Mouse (Mus musculus) lung, postnatal 0 days (tissue): ENCODE results near the gene Bahcc1. TPM values are rescaled to one million over a fixed set of nuclear protein-coding genes. Genes with fewer than 3 reads are reported as not detected.
A peak's percentile ranks its signal among the peaks of the same experiment; 100 is the strongest.

Experiments
- ATAC-seq: fragments of 200-750 bp; cut with Nextera tagmentation; 2 replicates; pipeline ENCODE4 v1.8.0; 2017; ENCODE audit warnings: moderate library complexity
- DNase-seq: peaks from one replicate; pipeline ENCODE4 v3.0.0-alpha.2; 2016; ENCODE audit warnings: low spot score
- H3K27ac ChIP-seq: fragments of 300-500 bp; sonication (generic); 2 replicates; pipeline ENCODE4 v1.5.1; 2014; ENCODE audit warnings: antibody characterized with exemption, mild to moderate bottlenecking, low read length, mixed read lengths
- H3K27me3 ChIP-seq: fragments of 300-500 bp; sonication (generic); replicated peaks from 2 replicates; pipeline ENCODE4 v1.6.1; 2014; ENCODE audit warnings: low read length, mixed read lengths; ENCODE audit not compliant: insufficient read depth
- H3K36me3 ChIP-seq: fragments of 300-500 bp; sonication (generic); 2 replicates; pipeline ENCODE4 v1.6.1; 2014; ENCODE audit warnings: low read length, mixed read lengths; ENCODE audit not compliant: insufficient read depth
- H3K4me1 ChIP-seq: fragments of 300-500 bp; sonication (generic); 2 replicates; pipeline ENCODE4 v1.6.1; 2014; ENCODE audit warnings: antibody characterized with exemption, low read depth, low read length, mixed read lengths; ENCODE audit not compliant: insufficient read depth
- H3K4me2 ChIP-seq: fragments of 300-500 bp; sonication (generic); replicated peaks from 2 replicates; pipeline ENCODE4 v1.6.1; 2014; ENCODE audit warnings: low read depth, mild to moderate bottlenecking, low read length, moderate library complexity, mixed read lengths
- H3K4me3 ChIP-seq: fragments of 300-500 bp; sonication (generic); 2 replicates; pipeline ENCODE4 v1.5.1; 2014; ENCODE audit warnings: low read depth, low read length
- H3K9ac ChIP-seq: fragments of 300-500 bp; sonication (generic); replicated peaks from 2 replicates; pipeline ENCODE4 v1.6.1; 2014; ENCODE audit warnings: low read depth, mild to moderate bottlenecking
- H3K9me3 ChIP-seq: fragments of 300-500 bp; sonication (generic); 2 replicates; pipeline ENCODE4 v1.6.1; 2016; ENCODE audit warnings: low read length, mixed read lengths
- CTCF ChIP-seq: IDR thresholded peaks from 2 replicates; pipeline ENCODE4 v1.5.1; 2016; ENCODE audit warnings: antibody characterized with exemption, mild to moderate bottlenecking
- EP300 ChIP-seq: IDR thresholded peaks from 2 replicates; pipeline ENCODE4 v1.6.1; 2016; ENCODE audit warnings: antibody characterized with exemption, mild to moderate bottlenecking, control low read depth
- WGBS: fragments of 180-500 bp; shearing (Covaris S2); extraction: QIAGEN DNeasy Blood & Tissue Kit; methylation state at CpG from one replicate; pipeline ENCODE4 v1.1.7; 2014; 5-methylcytosine and 5-hydroxymethylcytosine counted together
- polyA plus RNA-seq: library from polyadenylated mRNA; unstranded; fragments of >200 nt; fragmentation: Nextera tagmentation; extraction: Ambion mirVana; gene quantifications from 2 replicates; pipeline ENCODE4 v1.2.1, GENCODE M21; 2015

Gene Bahcc1
- polyA plus RNA-seq, 1 experiment from 2014 or later = 6.6 TPM

DNA sequence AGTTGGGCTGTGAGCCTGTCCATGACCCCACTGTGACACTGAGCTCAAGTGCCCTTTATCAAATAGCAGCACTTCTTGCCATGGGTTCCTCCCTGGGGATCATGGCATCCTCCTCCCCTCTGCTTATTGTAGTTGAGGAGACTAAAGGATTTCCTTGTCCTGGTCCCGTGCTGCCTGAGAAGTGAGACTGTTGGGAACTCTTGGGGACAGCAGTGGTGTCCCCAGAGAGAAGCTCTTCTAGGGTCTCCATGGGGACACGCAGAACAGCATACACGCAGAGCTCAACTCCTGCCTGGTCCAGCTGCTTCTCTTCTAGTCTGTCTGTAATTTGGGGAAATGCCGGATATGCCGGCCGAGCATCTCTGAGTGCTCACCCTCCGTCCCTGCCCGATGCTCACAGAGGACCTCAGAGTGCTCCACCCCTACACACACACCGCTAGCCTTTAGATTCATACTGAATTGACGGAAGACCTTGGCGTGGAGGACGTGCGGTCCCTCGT is 33.6 kb downstream of the Bahcc1 start:
- Histone ChIP-seq H3K36me3 (no peaks in the 10 kb centered on the region), H3K9me3 (no peaks in the 10 kb centered on the region), H3K4me1 (peaks cover 16% of the 10 kb centered on the region), H3K4me3 (no peak overlapping the region), H3K27ac (no peak overlapping the region), H3K27me3 (no peaks in the 10 kb centered on the region), H3K9ac (no peak overlapping the region), H3K4me2 (no peak overlapping the region)
- 82% methylated on average over 14 of the region's 14 CpGs for WGBS
- ATAC-seq = no peak
- no peak for DNase-seq
- TF ChIP-seq CTCF (no peak), EP300 (no peak)

DNA sequence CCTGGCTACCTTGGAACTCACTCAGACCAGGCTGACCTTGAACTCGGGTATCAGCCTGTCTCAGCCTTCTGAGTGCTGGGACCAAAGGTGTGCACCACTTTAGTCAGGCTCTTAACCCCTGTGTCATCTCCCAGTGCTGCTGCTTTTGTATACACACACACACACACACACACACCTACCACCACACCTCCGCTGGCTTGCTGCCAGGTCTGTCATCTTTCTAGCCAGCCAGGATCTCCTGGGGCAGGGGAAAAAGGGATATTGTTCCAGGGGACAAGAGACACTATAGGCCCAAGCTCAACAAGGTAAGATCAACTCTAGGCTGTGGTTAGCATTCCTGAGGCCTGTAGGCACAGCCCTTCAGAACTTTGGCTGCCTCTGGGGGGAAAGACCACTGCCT is 34.5 kb downstream of the Bahcc1 start:
- TF ChIP-seq CTCF = no peak
- no peak for TF ChIP-seq EP300
- no peaks in the 10 kb centered on the region for H3K27me3 ChIP-seq
- H3K27ac ChIP-seq = no peak overlapping the region
- 68% methylated on average over 2 of the region's 2 CpGs for WGBS
- H3K4me3 ChIP-seq = no peak overlapping the region
- peaks cover 7% of the 10 kb centered on the region for H3K4me1 ChIP-seq
- DNase-seq (no peak), ATAC-seq (no peak)
- no peaks in the 10 kb centered on the region for H3K9me3 ChIP-seq
- H3K9ac ChIP-seq = no peak overlapping the region
- no peak overlapping the region for H3K4me2 ChIP-seq
- H3K36me3 ChIP-seq = no peaks in the 10 kb centered on the region

- no peak overlapping the region for H3K27ac ChIP-seq
- no peak overlapping the region for H3K9ac ChIP-seq
- H3K4me3 ChIP-seq = no peak overlapping the region
- H3K36me3 ChIP-seq = no peaks in the 10 kb centered on the region
- DNase-seq (no peak), ATAC-seq (no peak)
- no peaks in the 10 kb centered on the region for H3K27me3 ChIP-seq
- H3K4me2 ChIP-seq = no peak overlapping the region
- peaks cover 7% of the 10 kb centered on the region; the same call in 1 of the 2 replicates for H3K4me1 ChIP-seq
- 69% methylated on average over 2 of the region's 3 CpGs for WGBS
- TF ChIP-seq CTCF (no peak), EP300 (no peak)
- H3K9me3 ChIP-seq = no peaks in the 10 kb centered on the region
These were observed 34.9 kb downstream of the Bahcc1 start for GRCm38 (mm10) chr11:120267676-120268075.

DNA sequence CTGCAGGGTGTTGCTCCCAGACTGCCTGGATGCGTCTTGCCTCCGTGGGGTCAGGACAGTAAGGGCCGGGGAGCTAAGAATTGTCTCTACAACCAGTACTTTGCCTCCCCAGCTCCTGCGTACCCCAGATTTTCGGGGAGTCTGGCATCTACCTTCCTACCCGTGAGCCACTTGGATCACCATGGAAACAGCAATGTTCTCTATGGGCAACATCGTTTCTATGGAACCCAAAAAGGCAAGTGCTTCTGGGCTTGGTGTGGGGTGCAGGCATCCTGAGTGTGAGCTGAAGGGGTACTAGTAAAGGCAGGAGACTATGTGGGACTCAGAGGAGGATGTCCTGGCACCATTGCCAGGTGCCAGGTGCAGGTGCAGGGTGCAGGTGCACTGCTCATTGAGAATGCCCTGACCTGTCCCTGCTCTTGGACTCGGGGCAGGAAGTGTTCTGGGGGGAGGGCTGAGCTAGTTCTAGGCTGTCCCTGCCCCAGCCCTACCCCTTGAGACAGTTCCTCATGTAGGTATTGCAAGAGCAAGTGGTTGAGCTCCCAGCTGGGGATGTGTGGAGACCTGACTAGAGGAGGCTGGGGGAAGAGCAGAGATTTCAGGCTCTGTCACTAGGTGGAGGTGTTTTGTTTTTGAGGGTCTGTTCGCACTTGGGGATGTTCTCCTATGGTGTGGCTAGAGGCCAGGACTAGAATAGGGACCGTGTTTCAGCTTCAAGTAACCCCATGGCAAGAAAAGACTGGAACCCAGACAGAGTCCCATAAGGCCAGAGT is 35.6 kb downstream of the Bahcc1 start:
- Histone ChIP-seq H3K27me3 (no peaks in the 10 kb centered on the region), H3K9me3 (no peaks in the 10 kb centered on the region), H3K9ac (no peak overlapping the region), H3K4me2 (no peak overlapping the region), H3K4me3 (no peak overlapping the region), H3K4me1 (peaks cover 7% of the 10 kb centered on the region; the same call in 1 of the 2 replicates), H3K36me3 (no peaks in the 10 kb centered on the region), H3K27ac (no peak overlapping the region)
- peak; percentile 41 for TF ChIP-seq CTCF
- no peak for TF ChIP-seq EP300
- no peak for DNase-seq
- peak; percentile 15; the same call in 1 of the 2 replicates for ATAC-seq
- WGBS = 78% methylated on average over 10 of the region's 10 CpGs

DNA sequence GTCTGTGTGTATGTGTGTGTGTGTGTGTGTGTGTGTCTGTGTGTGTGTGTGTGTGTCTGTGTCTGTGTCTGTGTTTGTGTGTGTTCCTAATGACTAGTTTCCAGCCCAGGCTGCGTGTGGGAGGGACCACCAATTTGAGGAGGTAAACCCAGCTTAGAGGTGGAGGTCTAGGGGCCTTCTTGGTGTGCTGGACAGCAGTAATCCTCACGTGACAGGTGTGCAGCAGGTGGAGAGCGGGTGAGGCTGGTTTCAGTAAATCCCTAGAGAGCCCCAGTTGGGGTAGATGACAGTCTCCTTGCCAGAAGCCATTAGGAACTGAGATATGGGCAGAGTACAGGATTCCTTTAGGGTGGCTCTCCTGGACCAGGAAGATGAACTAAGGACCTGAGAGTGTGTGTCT is 36.3 kb downstream of the Bahcc1 start:
- ATAC-seq (no peak), DNase-seq (no peak)
- Histone ChIP-seq H3K9me3 (no peaks in the 10 kb centered on the region), H3K27me3 (no peaks in the 10 kb centered on the region), H3K9ac (no peak overlapping the region), H3K27ac (no peak overlapping the region), H3K36me3 (no peaks in the 10 kb centered on the region), H3K4me3 (no peak overlapping the region), H3K4me2 (no peak overlapping the region), H3K4me1 (peaks cover 7% of the 10 kb centered on the region; the same call in 1 of the 2 replicates)
- WGBS = 94% methylated on average over 3 of the region's 3 CpGs
- TF ChIP-seq CTCF (no peak), EP300 (no peak)

DNA sequence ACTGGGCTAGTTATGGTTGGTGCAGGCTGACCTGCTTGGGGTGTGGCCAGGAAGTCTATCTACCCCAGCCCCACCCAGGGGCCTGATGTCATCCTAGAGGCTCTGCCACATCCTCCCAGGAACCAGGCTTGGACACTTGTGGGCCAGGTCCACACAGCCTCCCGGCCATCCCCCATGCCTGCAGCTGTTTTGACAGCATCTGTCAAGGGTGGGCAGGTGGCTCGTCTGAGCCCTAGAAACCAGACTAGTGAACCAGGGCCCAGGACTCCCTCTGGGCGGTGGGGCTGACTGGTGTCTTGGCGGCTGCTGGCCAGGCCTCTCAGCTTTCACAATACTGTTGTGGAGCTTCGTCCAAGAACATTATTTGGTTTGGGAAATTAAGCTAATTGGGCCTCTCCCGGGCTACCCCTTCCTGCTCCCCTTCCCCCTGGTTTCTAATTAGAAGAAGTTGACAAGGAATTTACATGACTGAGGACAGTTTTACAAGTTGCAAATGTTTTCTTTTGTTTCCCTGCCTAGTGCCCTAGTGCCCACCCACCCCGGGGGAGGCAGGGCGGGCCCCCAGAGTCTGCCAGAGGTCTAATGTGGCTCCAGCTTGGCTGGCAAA is 36.9 kb downstream of the Bahcc1 start:
- H3K4me2 ChIP-seq = no peak overlapping the region
- H3K9ac ChIP-seq = no peak overlapping the region
- ATAC-seq (peak; percentile 75), DNase-seq (peak; percentile 54)
- H3K4me1 ChIP-seq = peaks cover 7% of the 10 kb centered on the region; the same call in 1 of the 2 replicates
- no peaks in the 10 kb centered on the region for H3K27me3 ChIP-seq
- H3K4me3 ChIP-seq = no peak overlapping the region
- peak; percentile 28; the same call in 1 of the 2 replicates for TF ChIP-seq EP300
- no peak for TF ChIP-seq CTCF
- peak overlapping the region; percentile 34 for H3K27ac ChIP-seq
- no peaks in the 10 kb centered on the region for H3K9me3 ChIP-seq
- 51% methylated on average over 8 of the region's 8 CpGs for WGBS
- H3K36me3 ChIP-seq = 0 out of 2 replicates have a peak, but pooled peaks cover 1% of the 10 kb centered on the region
